Mouse (Mus musculus): ENCODE results near the gene Srcap. TPM values are rescaled to one million over a fixed set of nuclear protein-coding genes. Genes with fewer than 3 reads are reported as not detected.

Srcap gene
- polyA plus RNA-seq, 1 experiment = 63.8 TPM

- H3K4me1 ChIP-seq (ENCODE audit: control insufficient read depth, insufficient read depth, low read length) = peaks cover 3% of the 10 kb centered on the region; the same call in 1 of the 2 replicates
- peak overlapping the region; percentile 86 for H3K4me3 ChIP-seq (ENCODE audit: insufficient read depth, low read length)
- no peak for TF ChIP-seq POLR2A (IDR thresholded peaks at IDR 0.05; ENCODE audit: low read depth, low read length)
- no peak for TF ChIP-seq CTCF (IDR thresholded peaks at IDR 0.05; ENCODE audit: borderline replicate concordance, insufficient read depth, low read length)
- H3K27ac ChIP-seq (ENCODE audit: insufficient read depth, low read length) = no peak overlapping the region
These were observed 77.1 kb downstream of the Srcap start for GRCm38 (mm10) chr7:127588901-127589300.

- peak overlapping the region; percentile 86 for H3K4me3 ChIP-seq (ENCODE audit: insufficient read depth, low read length)
- H3K27ac ChIP-seq (ENCODE audit: insufficient read depth, low read length) = no peak overlapping the region
- TF ChIP-seq POLR2A (IDR thresholded peaks at IDR 0.05; ENCODE audit: low read depth, low read length) = no peak
- TF ChIP-seq CTCF (IDR thresholded peaks at IDR 0.05; ENCODE audit: borderline replicate concordance, insufficient read depth, low read length) = no peak
- peaks cover 3% of the 10 kb centered on the region; the same call in 1 of the 2 replicates for H3K4me1 ChIP-seq (ENCODE audit: control insufficient read depth, insufficient read depth, low read length)
These were observed 77.9 kb downstream of the Srcap start for GRCm38 (mm10) chr7:127589637-127590036.

- Histone ChIP-seq H3K4me3 (ENCODE audit: insufficient read depth, low read length) (no peak overlapping the region), H3K27ac (ENCODE audit: insufficient read depth, low read length) (no peak overlapping the region), H3K4me1 (ENCODE audit: control insufficient read depth, insufficient read depth, low read length) (peaks cover 3% of the 10 kb centered on the region; the same call in 1 of the 2 replicates)
- TF ChIP-seq CTCF (IDR thresholded peaks at IDR 0.05; ENCODE audit: borderline replicate concordance, insufficient read depth, low read length) = no peak
- TF ChIP-seq POLR2A (IDR thresholded peaks at IDR 0.05; ENCODE audit: low read depth, low read length) = no peak
These were observed 79.3 kb downstream of the Srcap start for GRCm38 (mm10) chr7:127591108-127591507.

GRCm38 (mm10) chr7:127592575-127592974 is 80.8 kb downstream of the Srcap start:
- no peaks in the 10 kb centered on the region for H3K4me1 ChIP-seq (ENCODE audit: control insufficient read depth, insufficient read depth, low read length)

GRCm38 (mm10) chr7:127596747-127597146 is 85.0 kb downstream of the Srcap start:
- no peak for TF ChIP-seq POLR2A (IDR thresholded peaks at IDR 0.05; ENCODE audit: low read depth, low read length)
- no peak for TF ChIP-seq CTCF (IDR thresholded peaks at IDR 0.05; ENCODE audit: borderline replicate concordance, insufficient read depth, low read length)
- Histone ChIP-seq H3K4me1 (ENCODE audit: control insufficient read depth, insufficient read depth, low read length) (no peaks in the 10 kb centered on the region), H3K27ac (ENCODE audit: insufficient read depth, low read length) (no peak overlapping the region), H3K4me3 (ENCODE audit: insufficient read depth, low read length) (no peak overlapping the region)

More at GRCm38 (mm10) chr7:127592575-127592974, 80.8 kb downstream of the Srcap start:
- Histone ChIP-seq H3K4me3 (ENCODE audit: insufficient read depth, low read length) (no peak overlapping the region), H3K27ac (ENCODE audit: insufficient read depth, low read length) (no peak overlapping the region)
- no peak for TF ChIP-seq POLR2A (IDR thresholded peaks at IDR 0.05; ENCODE audit: low read depth, low read length)
- no peak for TF ChIP-seq CTCF (IDR thresholded peaks at IDR 0.05; ENCODE audit: borderline replicate concordance, insufficient read depth, low read length)

GRCm38 (mm10) chr7:127600612-127601011 is 88.8 kb downstream of the Srcap start:
- Histone ChIP-seq H3K27ac (ENCODE audit: insufficient read depth, low read length) (no peak overlapping the region), H3K4me1 (ENCODE audit: control insufficient read depth, insufficient read depth, low read length) (no peaks in the 10 kb centered on the region), H3K4me3 (ENCODE audit: insufficient read depth, low read length) (no peak overlapping the region)
- TF ChIP-seq POLR2A (IDR thresholded peaks at IDR 0.05; ENCODE audit: low read depth, low read length) (no peak), CTCF (IDR thresholded peaks at IDR 0.05; ENCODE audit: borderline replicate concordance, insufficient read depth, low read length) (no peak)

GRCm38 (mm10) chr7:127601735-127602134 is 90.0 kb downstream of the Srcap start:
- TF ChIP-seq POLR2A (IDR thresholded peaks at IDR 0.05; ENCODE audit: low read depth, low read length) (no peak), CTCF (IDR thresholded peaks at IDR 0.05; ENCODE audit: borderline replicate concordance, insufficient read depth, low read length) (no peak)
- H3K4me3 ChIP-seq (ENCODE audit: insufficient read depth, low read length) = no peak overlapping the region
- no peaks in the 10 kb centered on the region for H3K4me1 ChIP-seq (ENCODE audit: control insufficient read depth, insufficient read depth, low read length)
- no peak overlapping the region for H3K27ac ChIP-seq (ENCODE audit: insufficient read depth, low read length)

- no peak for TF ChIP-seq POLR2A (IDR thresholded peaks at IDR 0.05; ENCODE audit: low read depth, low read length)
- TF ChIP-seq CTCF (IDR thresholded peaks at IDR 0.05; ENCODE audit: borderline replicate concordance, insufficient read depth, low read length) = no peak
- no peak overlapping the region for H3K27ac ChIP-seq (ENCODE audit: insufficient read depth, low read length)
- no peaks in the 10 kb centered on the region for H3K4me1 ChIP-seq (ENCODE audit: control insufficient read depth, insufficient read depth, low read length)
- no peak overlapping the region for H3K4me3 ChIP-seq (ENCODE audit: insufficient read depth, low read length)
These were observed 91.1 kb downstream of the Srcap start for GRCm38 (mm10) chr7:127602903-127603302.

- no peak overlapping the region for H3K4me3 ChIP-seq (ENCODE audit: insufficient read depth, low read length)
- no peaks in the 10 kb centered on the region for H3K4me1 ChIP-seq (ENCODE audit: control insufficient read depth, insufficient read depth, low read length)
- no peak overlapping the region for H3K27ac ChIP-seq (ENCODE audit: insufficient read depth, low read length)
- no peak for TF ChIP-seq POLR2A (IDR thresholded peaks at IDR 0.05; ENCODE audit: low read depth, low read length)
- no peak for TF ChIP-seq CTCF (IDR thresholded peaks at IDR 0.05; ENCODE audit: borderline replicate concordance, insufficient read depth, low read length)
These were observed 92.5 kb downstream of the Srcap start for GRCm38 (mm10) chr7:127604256-127604655.

GRCm38 (mm10) chr7:127607150-127607549 is 95.4 kb downstream of the Srcap start:
- no peak overlapping the region for H3K27ac ChIP-seq (ENCODE audit: insufficient read depth, low read length)
- TF ChIP-seq POLR2A (IDR thresholded peaks at IDR 0.05; ENCODE audit: low read depth, low read length) (no peak), CTCF (IDR thresholded peaks at IDR 0.05; ENCODE audit: borderline replicate concordance, insufficient read depth, low read length) (no peak)
- no peak overlapping the region for H3K4me3 ChIP-seq (ENCODE audit: insufficient read depth, low read length)
- no peaks in the 10 kb centered on the region for H3K4me1 ChIP-seq (ENCODE audit: control insufficient read depth, insufficient read depth, low read length)

Other genes starting within 250 kb of the Srcap start
- 25.9 and 29.4 TPM in 2 replicates for gene Sephs2, start 237.9 kb upstream of the Srcap start, polyA plus RNA-seq (2011; ENCODE audit: insufficient read length, low read depth, missing spikeins)
- 0.20 and 0.56 TPM in 2 replicates for gene Itgal, start 215.7 kb upstream of the Srcap start, polyA plus RNA-seq (2011; ENCODE audit: insufficient read length, low read depth, missing spikeins)
- 18.4 and 20.7 TPM in 2 replicates for gene Zfp768, start 166.4 kb upstream of the Srcap start, polyA plus RNA-seq (2011; ENCODE audit: insufficient read length, low read depth, missing spikeins)
- gene Zfp747, start 135.9 kb upstream of the Srcap start, polyA plus RNA-seq (2011; ENCODE audit: insufficient read length, low read depth, missing spikeins) = 4.5 and 7.0 TPM in 2 replicates
- 1.6 and 2.1 TPM in 2 replicates for gene 9130019O22Rik, start 124.8 kb upstream of the Srcap start, polyA plus RNA-seq (2011; ENCODE audit: insufficient read length, low read depth, missing spikeins)
- gene E430018J23Rik, start 118.4 kb upstream of the Srcap start, polyA plus RNA-seq (2011; ENCODE audit: insufficient read length, low read depth, missing spikeins) = 5.3 and 7.1 TPM in 2 replicates
- 3.3 and 5.0 TPM in 2 replicates for gene Zfp764, start 105.2 kb upstream of the Srcap start, polyA plus RNA-seq (2011; ENCODE audit: insufficient read length, low read depth, missing spikeins)
- gene Zfp688, start 89.9 kb upstream of the Srcap start, polyA plus RNA-seq (2011; ENCODE audit: insufficient read length, low read depth, missing spikeins) = 9.6 and 11.0 TPM in 2 replicates
- 1.8 and 3.2 TPM in 2 replicates for gene Zfp689, start 62.8 kb upstream of the Srcap start, polyA plus RNA-seq (2011; ENCODE audit: insufficient read length, low read depth, missing spikeins)
- 73.6 and 83.0 TPM in 2 replicates for gene Prr14, start 52.4 kb upstream of the Srcap start, polyA plus RNA-seq (2011; ENCODE audit: insufficient read length, low read depth, missing spikeins)
- 54.2 and 58.1 TPM in 2 replicates for gene Fbrs, start 32.8 kb upstream of the Srcap start, polyA plus RNA-seq (2011; ENCODE audit: insufficient read length, low read depth, missing spikeins)
- 10.3 and 12.0 TPM in 2 replicates for gene Gm42715, start 7.6 kb downstream of the Srcap start, polyA plus RNA-seq (2011; ENCODE audit: insufficient read length, low read depth, missing spikeins)
- gene Tmem265, start 49.4 kb downstream of the Srcap start, polyA plus RNA-seq (2011; ENCODE audit: insufficient read length, low read depth, missing spikeins) = not detected in 2 replicates
- gene Phkg2, start 61.4 kb downstream of the Srcap start, polyA plus RNA-seq (2011; ENCODE audit: insufficient read length, low read depth, missing spikeins) = 29.6 and 31.2 TPM in 2 replicates
- gene Ccdc189, start 76.6 kb downstream of the Srcap start, polyA plus RNA-seq (2011; ENCODE audit: insufficient read length, low read depth, missing spikeins) = 1.5 and 3.6 TPM in 2 replicates
- 34.2 and 34.6 TPM in 2 replicates for gene Rnf40, start 76.8 kb downstream of the Srcap start, polyA plus RNA-seq (2011; ENCODE audit: insufficient read length, low read depth, missing spikeins)
- gene Zfp629, start 103.8 kb downstream of the Srcap start, polyA plus RNA-seq (2011; ENCODE audit: insufficient read length, low read depth, missing spikeins) = 9.3 and 14.9 TPM in 2 replicates
- 53.2 and 57.0 TPM in 2 replicates for gene Bcl7c, start 196.9 kb downstream of the Srcap start, polyA plus RNA-seq (2011; ENCODE audit: insufficient read length, low read depth, missing spikeins)
- 14.9 and 27.8 TPM in 2 replicates for gene Ctf1, start 200.8 kb downstream of the Srcap start, polyA plus RNA-seq (2011; ENCODE audit: insufficient read length, low read depth, missing spikeins)
- not detected in 2 replicates for gene Ctf2, start 220.2 kb downstream of the Srcap start, polyA plus RNA-seq (2011; ENCODE audit: insufficient read length, low read depth, missing spikeins)
- gene Fbxl19, start 232.6 kb downstream of the Srcap start, polyA plus RNA-seq (2011; ENCODE audit: insufficient read length, low read depth, missing spikeins) = 16.0 and 17.8 TPM in 2 replicates

Data from embryonic fibroblast, embryonic 13.5 days (primary cell).